Mouse (Mus musculus) intestine, postnatal 0 days (tissue): Measurements from ENCODE around the gene Eif2ak4. TPM values are rescaled to one million over a fixed set of nuclear protein-coding genes. Genes with fewer than 3 reads are reported as not detected.

Source experiments
- ATAC-seq: fragments of 200-750 bp; cut with Nextera tagmentation; 2 replicates; pipeline ENCODE4 v1.8.0; 2017; ENCODE audit warnings: mild to moderate bottlenecking, moderate TSS enrichment, moderate library complexity
- H3K27ac ChIP-seq: fragments of 300-500 bp; sonication (generic); 2 replicates; pipeline ENCODE4 v1.5.1; 2014; ENCODE audit warnings: mild to moderate bottlenecking, low read depth, low read length, moderate library complexity
- H3K27me3 ChIP-seq: fragments of 300-500 bp; sonication (generic); replicated peaks from 2 replicates; pipeline ENCODE4 v1.6.1; 2014; ENCODE audit warnings: low read length, mixed read lengths; ENCODE audit not compliant: control insufficient read depth, insufficient read depth
- H3K36me3 ChIP-seq: fragments of 300-500 bp; sonication (generic); 2 replicates; pipeline ENCODE4 v1.6.1; 2014; ENCODE audit warnings: mild to moderate bottlenecking, moderate library complexity; ENCODE audit not compliant: control insufficient read depth, insufficient read depth
- H3K4me1 ChIP-seq: fragments of 300-500 bp; sonication (generic); replicated peaks from 2 replicates; pipeline ENCODE4 v1.6.1; 2014; ENCODE audit warnings: antibody characterized with exemption, low read length, mixed read lengths; ENCODE audit not compliant: control insufficient read depth, insufficient read depth
- H3K4me2 ChIP-seq: fragments of 300-500 bp; sonication (generic); replicated peaks from 2 replicates; pipeline ENCODE4 v1.6.1; 2014; ENCODE audit warnings: low read depth, mild to moderate bottlenecking, moderate library complexity
- H3K4me3 ChIP-seq: fragments of 300-500 bp; sonication (generic); 2 replicates; pipeline ENCODE4 v1.5.1; 2014; ENCODE audit warnings: low read depth, low read length
- H3K9ac ChIP-seq: fragments of 300-500 bp; sonication (generic); 2 replicates; pipeline ENCODE4 v1.6.1; 2014; ENCODE audit warnings: mild to moderate bottlenecking, low read depth, low read length
- H3K9me3 ChIP-seq: fragments of 300-500 bp; sonication (generic); 2 replicates; pipeline ENCODE4 v1.6.1; 2016; ENCODE audit warnings: mixed run types; ENCODE audit not compliant: control insufficient read depth
- CTCF ChIP-seq: sonication (generic); IDR thresholded peaks from 2 replicates; pipeline ENCODE4 v1.5.1; 2016; ENCODE audit warnings: low read depth, mild to moderate bottlenecking, control low read depth, antibody characterized with exemption, moderate library complexity
- WGBS: fragments of 180-500 bp; shearing (Covaris S2); extraction: QIAGEN DNeasy Blood & Tissue Kit; methylation state at CpG from one replicate; pipeline ENCODE4 v1.1.7; 2014; 5-methylcytosine and 5-hydroxymethylcytosine counted together
- polyA plus RNA-seq: library from polyadenylated mRNA; unstranded; fragments of >200 nt; fragmentation: Nextera tagmentation; extraction: Ambion mirVana; gene quantifications from 2 replicates; pipeline ENCODE4 v1.2.1, GENCODE M21; 2015

Gene Eif2ak4
- polyA plus RNA-seq, 1 experiment from 2014 or later = 3.7 TPM

- no peak overlapping the region for H3K27ac ChIP-seq
- no peak for TF ChIP-seq CTCF
Measured at GRCm38 (mm10) chr2:118491281-118491731, 102.9 kb downstream of the Eif2ak4 start.

GRCm38 (mm10) chr2:118491741-118492395, 103.5 kb downstream of the Eif2ak4 start:
- H3K9me3 ChIP-seq = no peaks in the 10 kb centered on the region
- H3K27me3 ChIP-seq = no peaks in the 10 kb centered on the region
- ATAC-seq = no peak
- H3K36me3 ChIP-seq = no peaks in the 10 kb centered on the region
- no peak overlapping the region for H3K27ac ChIP-seq
- H3K9ac ChIP-seq = no peak overlapping the region
- TF ChIP-seq CTCF = no peak
- peaks cover 6% of the 10 kb centered on the region for H3K4me1 ChIP-seq
- no peak overlapping the region for H3K4me3 ChIP-seq
- no peak overlapping the region for H3K4me2 ChIP-seq
- 84% methylated on average over 4 of the region's 4 CpGs for WGBS

More at GRCm38 (mm10) chr2:118491281-118491731, 102.9 kb downstream of the Eif2ak4 start:
- Histone ChIP-seq H3K4me2 (no peak overlapping the region), H3K9me3 (no peaks in the 10 kb centered on the region), H3K36me3 (no peaks in the 10 kb centered on the region), H3K4me3 (no peak overlapping the region), H3K4me1 (peaks cover 6% of the 10 kb centered on the region), H3K9ac (no peak overlapping the region), H3K27me3 (no peaks in the 10 kb centered on the region)
- 47% methylated on average over 4 of the region's 5 CpGs for WGBS
- no peak for ATAC-seq

GRCm38 (mm10) chr2:118495024-118495423, 106.6 kb downstream of the Eif2ak4 start:
- no peaks in the 10 kb centered on the region for H3K36me3 ChIP-seq
- no peak overlapping the region for H3K9ac ChIP-seq
- no peak overlapping the region for H3K4me2 ChIP-seq
- no peak overlapping the region for H3K4me3 ChIP-seq
- H3K4me1 ChIP-seq = peaks cover 6% of the 10 kb centered on the region
- 74% methylated on average over 9 of the region's 9 CpGs for WGBS
- no peak for TF ChIP-seq CTCF
- no peak overlapping the region for H3K27ac ChIP-seq
- no peaks in the 10 kb centered on the region for H3K27me3 ChIP-seq
- no peaks in the 10 kb centered on the region for H3K9me3 ChIP-seq
- no peak for ATAC-seq

GRCm38 (mm10) chr2:118497890-118498289, 109.5 kb downstream of the Eif2ak4 start:
- Histone ChIP-seq H3K4me1 (no peaks in the 10 kb centered on the region), H3K27ac (no peak overlapping the region), H3K27me3 (no peaks in the 10 kb centered on the region), H3K36me3 (no peaks in the 10 kb centered on the region), H3K4me3 (no peak overlapping the region), H3K4me2 (no peak overlapping the region), H3K9me3 (no peaks in the 10 kb centered on the region), H3K9ac (no peak overlapping the region)
- 81% methylated on average over 5 of the region's 5 CpGs for WGBS
- TF ChIP-seq CTCF = no peak
- no peak for ATAC-seq

GRCm38 (mm10) chr2:118498476-118498875, 110.1 kb downstream of the Eif2ak4 start:
- WGBS = 89% methylated on average over 6 of the region's 6 CpGs
- Histone ChIP-seq H3K9ac (no peak overlapping the region), H3K27me3 (no peaks in the 10 kb centered on the region), H3K4me1 (no peaks in the 10 kb centered on the region), H3K36me3 (no peaks in the 10 kb centered on the region), H3K4me3 (no peak overlapping the region), H3K27ac (no peak overlapping the region), H3K9me3 (no peaks in the 10 kb centered on the region), H3K4me2 (no peak overlapping the region)
- no peak for ATAC-seq
- TF ChIP-seq CTCF = no peak

GRCm38 (mm10) chr2:118499135-118499961, 110.9 kb downstream of the Eif2ak4 start:
- Histone ChIP-seq H3K4me3 (no peak overlapping the region), H3K9me3 (no peaks in the 10 kb centered on the region), H3K36me3 (no peaks in the 10 kb centered on the region), H3K4me1 (no peaks in the 10 kb centered on the region), H3K27me3 (no peaks in the 10 kb centered on the region), H3K4me2 (no peak overlapping the region), H3K27ac (no peak overlapping the region), H3K9ac (no peak overlapping the region)
- 46% methylated on average over 20 of the region's 20 CpGs for WGBS
- ATAC-seq = no peak
- no peak for TF ChIP-seq CTCF
